Mouse (Mus musculus): Measurements from ENCODE around the gene Smyd4. TPM values are rescaled to one million over a fixed set of nuclear protein-coding genes. Genes with fewer than 3 reads are reported as not detected.

Smyd4 gene
- polyA plus RNA-seq, 1 experiment = 9.5 TPM

GRCm38 (mm10) chr11:75439951-75440350 lies 91.7 kb downstream of the Smyd4 start:
- H3K27ac ChIP-seq (ENCODE audit: insufficient read depth, low read length) = no peak overlapping the region

GRCm38 (mm10) chr11:75441034-75441433 lies 92.8 kb downstream of the Smyd4 start:
- no peak overlapping the region for H3K27ac ChIP-seq (ENCODE audit: insufficient read depth, low read length)
- no peaks in the 10 kb centered on the region for H3K4me1 ChIP-seq (ENCODE audit: control insufficient read depth, insufficient read depth, low read length)
- TF ChIP-seq POLR2A (IDR thresholded peaks at IDR 0.05; ENCODE audit: extremely low read depth, insufficient read depth, low read length) = no peak
- no peak overlapping the region for H3K4me3 ChIP-seq (ENCODE audit: insufficient read depth, low read length)

More at GRCm38 (mm10) chr11:75439951-75440350, 91.7 kb downstream of the Smyd4 start:
- no peak for TF ChIP-seq CTCF (IDR thresholded peaks at IDR 0.05; ENCODE audit: extremely low read depth, insufficient read depth, low read length)
- no peak for TF ChIP-seq POLR2A (IDR thresholded peaks at IDR 0.05; ENCODE audit: extremely low read depth, insufficient read depth, low read length)
- H3K4me1 ChIP-seq (ENCODE audit: control insufficient read depth, insufficient read depth, low read length) = no peaks in the 10 kb centered on the region
- H3K4me3 ChIP-seq (ENCODE audit: insufficient read depth, low read length) = no peak overlapping the region

DNA sequence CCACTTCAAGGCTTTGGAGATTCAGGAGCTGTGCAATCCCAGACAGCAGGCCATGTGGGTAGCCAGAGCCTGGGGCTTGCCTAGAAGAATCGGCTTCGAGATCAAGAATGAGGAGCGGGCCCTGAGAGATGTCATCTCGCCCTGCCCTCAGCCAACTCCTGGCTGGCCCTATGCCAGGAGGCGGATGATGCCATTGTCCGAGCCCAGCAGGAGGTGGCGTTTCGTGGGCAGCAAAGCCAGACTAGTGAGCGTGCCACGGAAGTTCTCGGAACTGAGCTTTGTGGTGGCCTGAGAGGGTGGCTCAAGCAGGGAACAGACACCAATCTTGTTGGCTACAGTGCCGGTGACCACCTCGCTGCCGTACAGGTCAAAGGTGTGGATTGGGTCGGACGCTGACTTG lies 93.4 kb downstream of the Smyd4 start:
- no peak overlapping the region for H3K27ac ChIP-seq (ENCODE audit: insufficient read depth, low read length)
- H3K4me3 ChIP-seq (ENCODE audit: insufficient read depth, low read length) = no peak overlapping the region
- no peak for TF ChIP-seq CTCF (IDR thresholded peaks at IDR 0.05; ENCODE audit: extremely low read depth, insufficient read depth, low read length)
- TF ChIP-seq POLR2A (IDR thresholded peaks at IDR 0.05; ENCODE audit: extremely low read depth, insufficient read depth, low read length) = no peak
- no peaks in the 10 kb centered on the region for H3K4me1 ChIP-seq (ENCODE audit: control insufficient read depth, insufficient read depth, low read length)

DNA sequence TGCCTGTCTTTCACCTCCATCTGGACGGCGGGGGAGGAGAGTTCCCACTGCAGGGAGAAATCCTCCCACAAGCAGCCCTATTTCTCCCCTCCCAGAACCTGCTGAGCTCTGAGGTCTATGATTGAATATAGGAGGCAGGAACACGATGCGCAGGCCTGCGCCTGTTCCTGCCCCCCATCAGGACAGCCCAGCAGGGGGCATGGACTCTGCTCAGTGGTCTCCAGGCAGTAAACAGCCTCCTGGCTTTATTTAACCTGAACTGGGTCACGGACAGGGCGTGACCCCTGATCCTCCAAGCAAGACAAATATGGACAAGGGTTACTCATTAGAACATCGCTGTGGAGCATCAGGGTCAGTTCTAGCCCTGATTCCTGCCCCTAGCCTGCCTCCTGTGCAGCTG lies 95.5 kb downstream of the Smyd4 start:
- Histone ChIP-seq H3K27ac (ENCODE audit: insufficient read depth, low read length) (no peak overlapping the region), H3K4me1 (ENCODE audit: control insufficient read depth, insufficient read depth, low read length) (no peaks in the 10 kb centered on the region), H3K4me3 (ENCODE audit: insufficient read depth, low read length) (no peak overlapping the region)
- no peak for TF ChIP-seq CTCF (IDR thresholded peaks at IDR 0.05; ENCODE audit: extremely low read depth, insufficient read depth, low read length)

DNA sequence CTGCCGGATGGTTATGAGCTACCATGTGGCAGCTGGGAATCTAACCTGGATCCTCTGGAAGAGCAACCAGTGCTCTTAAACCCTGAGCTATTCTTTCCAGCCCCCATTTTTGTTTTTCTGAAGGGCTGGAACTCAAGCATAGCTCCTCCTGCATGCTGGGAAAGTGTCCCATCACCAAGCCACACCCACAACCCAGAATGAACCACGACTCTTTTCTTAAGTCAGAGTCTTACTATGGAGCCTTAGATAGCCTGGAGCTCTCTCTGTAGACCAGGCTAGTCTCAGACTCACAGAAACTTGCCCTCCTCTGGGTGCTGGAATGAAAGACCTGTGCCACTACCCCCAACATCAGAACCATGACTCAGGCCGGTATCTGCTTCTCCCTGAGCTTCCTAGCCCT lies 100.3 kb downstream of the Smyd4 start:
- Histone ChIP-seq H3K4me1 (ENCODE audit: control insufficient read depth, insufficient read depth, low read length) (peaks cover 9% of the 10 kb centered on the region), H3K4me3 (ENCODE audit: insufficient read depth, low read length) (no peak overlapping the region), H3K27ac (ENCODE audit: insufficient read depth, low read length) (no peak overlapping the region)
- TF ChIP-seq POLR2A (IDR thresholded peaks at IDR 0.05; ENCODE audit: extremely low read depth, insufficient read depth, low read length) = no peak
- no peak for TF ChIP-seq CTCF (IDR thresholded peaks at IDR 0.05; ENCODE audit: extremely low read depth, insufficient read depth, low read length)

- H3K4me3 ChIP-seq (ENCODE audit: insufficient read depth, low read length) = no peak overlapping the region
- TF ChIP-seq POLR2A (IDR thresholded peaks at IDR 0.05; ENCODE audit: extremely low read depth, insufficient read depth, low read length) = no peak
- TF ChIP-seq CTCF (IDR thresholded peaks at IDR 0.05; ENCODE audit: extremely low read depth, insufficient read depth, low read length) = no peak
- peaks cover 9% of the 10 kb centered on the region for H3K4me1 ChIP-seq (ENCODE audit: control insufficient read depth, insufficient read depth, low read length)
- H3K27ac ChIP-seq (ENCODE audit: insufficient read depth, low read length) = no peak overlapping the region
These were observed 101.5 kb downstream of the Smyd4 start for GRCm38 (mm10) chr11:75449695-75450094.

DNA sequence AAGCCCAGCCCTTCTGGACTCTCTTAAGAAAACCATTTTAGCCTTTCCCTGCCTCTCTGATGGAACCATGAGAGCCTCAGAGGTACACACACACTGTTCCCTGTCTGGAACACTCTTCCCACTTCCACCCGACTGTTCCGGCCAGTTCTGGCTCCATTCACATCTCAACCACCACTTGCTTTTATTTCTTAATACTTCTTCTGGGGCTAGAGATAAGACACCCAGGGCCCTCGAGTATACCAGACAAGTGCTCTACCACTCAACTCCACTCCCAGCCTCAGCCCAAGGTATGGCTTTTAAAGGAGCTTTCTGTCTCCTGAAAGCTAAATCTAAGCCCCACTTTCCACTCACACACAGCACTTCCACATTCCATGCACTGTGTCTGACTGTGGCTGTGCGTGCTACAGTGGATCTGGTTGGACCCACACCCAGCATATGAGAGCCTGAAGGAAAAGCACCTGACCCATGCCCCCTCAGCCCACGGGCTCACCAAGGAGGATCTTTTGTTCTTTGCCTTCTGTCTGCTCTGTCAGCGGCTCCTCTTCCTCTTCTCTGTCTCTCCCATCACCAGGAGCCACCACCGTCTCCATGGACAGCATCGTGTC lies 102.2 kb downstream of the Smyd4 start:
- H3K27ac ChIP-seq (ENCODE audit: insufficient read depth, low read length) = no peak overlapping the region
- TF ChIP-seq POLR2A (IDR thresholded peaks at IDR 0.05; ENCODE audit: extremely low read depth, insufficient read depth, low read length) = no peak
- 0 out of 2 replicates have a peak overlapping the region, but pooled peaks have one; percentile 14 for H3K4me3 ChIP-seq (ENCODE audit: insufficient read depth, low read length)
- peaks cover 11% of the 10 kb centered on the region for H3K4me1 ChIP-seq (ENCODE audit: control insufficient read depth, insufficient read depth, low read length)

DNA sequence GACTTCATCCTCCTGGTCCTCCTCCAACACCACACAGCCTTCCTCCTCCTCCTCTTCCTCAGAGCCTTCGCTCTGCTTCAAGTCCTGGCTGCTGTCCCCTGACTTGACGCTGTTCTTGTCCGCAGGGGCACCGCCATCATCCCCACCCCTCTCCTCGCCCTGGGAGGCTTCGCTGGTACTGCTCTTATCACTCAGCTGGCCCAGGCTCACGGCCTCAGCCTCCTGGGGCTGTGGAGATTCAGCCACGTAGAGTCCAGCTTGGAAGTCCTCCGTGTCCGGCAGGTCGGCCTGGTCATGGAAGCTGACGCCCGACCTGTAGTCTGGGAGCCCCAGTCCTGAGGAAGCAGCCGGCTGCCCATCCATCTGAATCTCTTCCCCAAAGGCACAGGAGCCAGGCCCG lies 102.7 kb downstream of the Smyd4 start:
- Histone ChIP-seq H3K4me1 (ENCODE audit: control insufficient read depth, insufficient read depth, low read length) (peaks cover 11% of the 10 kb centered on the region), H3K4me3 (ENCODE audit: insufficient read depth, low read length) (0 out of 2 replicates have a peak overlapping the region, but pooled peaks have one; percentile 14), H3K27ac (ENCODE audit: insufficient read depth, low read length) (no peak overlapping the region)
- TF ChIP-seq POLR2A (IDR thresholded peaks at IDR 0.05; ENCODE audit: extremely low read depth, insufficient read depth, low read length) = no peak
- no peak for TF ChIP-seq CTCF (IDR thresholded peaks at IDR 0.05; ENCODE audit: extremely low read depth, insufficient read depth, low read length)

DNA sequence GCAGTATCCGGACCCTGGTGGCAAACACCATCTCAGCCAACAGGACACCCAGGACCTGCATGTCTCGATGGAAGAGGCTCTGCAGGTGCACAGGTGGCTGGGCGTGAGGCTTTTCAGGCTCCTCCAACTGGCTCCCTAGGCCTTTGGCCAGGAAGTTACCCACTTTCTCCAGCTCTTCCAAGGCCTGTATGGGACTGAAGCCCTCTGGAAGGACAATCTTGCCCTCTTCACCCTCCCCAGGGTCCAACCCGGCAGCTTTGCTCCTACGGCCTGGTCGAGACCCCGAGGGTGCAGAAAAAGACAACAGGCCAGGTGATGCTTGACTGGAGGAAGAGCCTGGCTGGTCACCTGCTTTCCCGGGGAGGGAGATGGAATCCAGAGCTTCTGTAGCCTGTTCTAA lies 103.8 kb downstream of the Smyd4 start:
- TF ChIP-seq CTCF (IDR thresholded peaks at IDR 0.05; ENCODE audit: extremely low read depth, insufficient read depth, low read length) = no peak
- no peak for TF ChIP-seq POLR2A (IDR thresholded peaks at IDR 0.05; ENCODE audit: extremely low read depth, insufficient read depth, low read length)
- no peak overlapping the region for H3K4me3 ChIP-seq (ENCODE audit: insufficient read depth, low read length)
- peaks cover 11% of the 10 kb centered on the region for H3K4me1 ChIP-seq (ENCODE audit: control insufficient read depth, insufficient read depth, low read length)
- no peak overlapping the region for H3K27ac ChIP-seq (ENCODE audit: insufficient read depth, low read length)

- peak overlapping the region; percentile 75; the same call in 1 of the 2 replicates for H3K4me3 ChIP-seq (ENCODE audit: insufficient read depth, low read length)
- TF ChIP-seq CTCF (IDR thresholded peaks at IDR 0.05; ENCODE audit: extremely low read depth, insufficient read depth, low read length) (no peak), POLR2A (IDR thresholded peaks at IDR 0.05; ENCODE audit: extremely low read depth, insufficient read depth, low read length) (no peak)
- H3K4me1 ChIP-seq (ENCODE audit: control insufficient read depth, insufficient read depth, low read length) = peaks cover 11% of the 10 kb centered on the region
- H3K27ac ChIP-seq (ENCODE audit: insufficient read depth, low read length) = no peak overlapping the region
These were observed 104.8 kb downstream of the Smyd4 start for GRCm38 (mm10) chr11:75452812-75453557.

Data from cortical plate, adult 2 months (tissue).